Mouse (Mus musculus): ENCODE measurements around the gene Ampd1. TPM values are rescaled to one million over a fixed set of nuclear protein-coding genes. Genes with fewer than 3 reads are reported as not detected.
"Not testable (repeated sequence)": the region's sequence is repeated elsewhere in the genome, so short reads cannot be mapped to it uniquely, and the experiment has no call there.

Ampd1 gene
- polyA plus RNA-seq, 1 experiment from 2014 or later = not detected

- no peak overlapping the region for H3K27ac ChIP-seq (ENCODE audit: low read depth, low read length)
- H3K36me3 ChIP-seq (ENCODE audit: control insufficient read depth, insufficient read depth, low read length) = no peaks in the 10 kb centered on the region
- no peaks in the 10 kb centered on the region for H3K27me3 ChIP-seq (replicated peaks; ENCODE audit: control insufficient read depth, insufficient read depth, low read length)
- 66% methylated on average over 5 of the region's 5 CpGs for WGBS
- no peak overlapping the region for H3K4me3 ChIP-seq (ENCODE audit: low read length)
- no peaks in the 10 kb centered on the region for H3K9me3 ChIP-seq (ENCODE audit: control insufficient read depth, low read length)
- no peak overlapping the region for H3K9ac ChIP-seq (ENCODE audit: low read depth, low read length)
- no peak for ATAC-seq
- no peak overlapping the region for H3K4me2 ChIP-seq (ENCODE audit: low read length)
- H3K4me1 ChIP-seq (ENCODE audit: control insufficient read depth, insufficient read depth, low read depth, low read length) = no peaks in the 10 kb centered on the region
Measured at GRCm38 (mm10) chr3:103127721-103128120, 53.9 kb downstream of the Ampd1 start.

- H3K9me3 ChIP-seq (ENCODE audit: control insufficient read depth, low read length) = no peaks in the 10 kb centered on the region
- WGBS = 41% methylated on average over 4 of the region's 4 CpGs
- no peak overlapping the region for H3K4me2 ChIP-seq (ENCODE audit: low read length)
- H3K27ac ChIP-seq (ENCODE audit: low read depth, low read length) = no peak overlapping the region
- ATAC-seq = no peak
- no peaks in the 10 kb centered on the region for H3K4me1 ChIP-seq (ENCODE audit: control insufficient read depth, insufficient read depth, low read depth, low read length)
- H3K9ac ChIP-seq (ENCODE audit: low read depth, low read length) = no peak overlapping the region
- no peaks in the 10 kb centered on the region for H3K36me3 ChIP-seq (ENCODE audit: control insufficient read depth, insufficient read depth, low read length)
- H3K27me3 ChIP-seq (replicated peaks; ENCODE audit: control insufficient read depth, insufficient read depth, low read length) = no peaks in the 10 kb centered on the region
- H3K4me3 ChIP-seq (ENCODE audit: low read length) = no peak overlapping the region
Measured at GRCm38 (mm10) chr3:103128251-103128650, 54.4 kb downstream of the Ampd1 start.

- H3K27ac ChIP-seq (ENCODE audit: low read depth, low read length) = no peak overlapping the region
- 85% methylated on average over 8 of the region's 8 CpGs for WGBS
Measured at GRCm38 (mm10) chr3:103129367-103130159, 55.7 kb downstream of the Ampd1 start.

GRCm38 (mm10) chr3:103130236-103130751 is 56.5 kb downstream of the Ampd1 start:
- Histone ChIP-seq H3K27me3 (replicated peaks; ENCODE audit: control insufficient read depth, insufficient read depth, low read length) (no peaks in the 10 kb centered on the region), H3K4me1 (ENCODE audit: control insufficient read depth, insufficient read depth, low read depth, low read length) (no peaks in the 10 kb centered on the region), H3K9me3 (ENCODE audit: control insufficient read depth, low read length) (no peaks in the 10 kb centered on the region), H3K4me3 (ENCODE audit: low read length) (no peak overlapping the region), H3K4me2 (ENCODE audit: low read length) (no peak overlapping the region; the same call in 1 of the 2 replicates), H3K27ac (ENCODE audit: low read depth, low read length) (0 out of 2 replicates have a peak overlapping the region, but pooled peaks have one; percentile 6), H3K9ac (ENCODE audit: low read depth, low read length) (no peak overlapping the region), H3K36me3 (ENCODE audit: control insufficient read depth, insufficient read depth, low read length) (no peaks in the 10 kb centered on the region)
- peak; percentile 81; the same call in 1 of the 2 replicates for ATAC-seq
- 46% methylated on average over 6 of the region's 6 CpGs for WGBS

More at GRCm38 (mm10) chr3:103129367-103130159, 55.7 kb downstream of the Ampd1 start:
- H3K27me3 ChIP-seq (replicated peaks; ENCODE audit: control insufficient read depth, insufficient read depth, low read length) = no peaks in the 10 kb centered on the region
- H3K4me3 ChIP-seq (ENCODE audit: low read length) = no peak overlapping the region
- no peak overlapping the region for H3K9ac ChIP-seq (ENCODE audit: low read depth, low read length)
- ATAC-seq = no peak
- H3K9me3 ChIP-seq (ENCODE audit: control insufficient read depth, low read length) = no peaks in the 10 kb centered on the region
- H3K36me3 ChIP-seq (ENCODE audit: control insufficient read depth, insufficient read depth, low read length) = no peaks in the 10 kb centered on the region
- H3K4me1 ChIP-seq (ENCODE audit: control insufficient read depth, insufficient read depth, low read depth, low read length) = no peaks in the 10 kb centered on the region
- no peak overlapping the region for H3K4me2 ChIP-seq (ENCODE audit: low read length)

GRCm38 (mm10) chr3:103133098-103133497 is 59.3 kb downstream of the Ampd1 start:
- Histone ChIP-seq H3K4me1 (ENCODE audit: control insufficient read depth, insufficient read depth, low read depth, low read length) (no peaks in the 10 kb centered on the region), H3K27me3 (replicated peaks; ENCODE audit: control insufficient read depth, insufficient read depth, low read length) (no peaks in the 10 kb centered on the region), H3K36me3 (ENCODE audit: control insufficient read depth, insufficient read depth, low read length) (no peaks in the 10 kb centered on the region), H3K9ac (ENCODE audit: low read depth, low read length) (no peak overlapping the region), H3K4me2 (ENCODE audit: low read length) (no peak overlapping the region), H3K27ac (ENCODE audit: low read depth, low read length) (no peak overlapping the region), H3K9me3 (ENCODE audit: control insufficient read depth, low read length) (no peaks in the 10 kb centered on the region), H3K4me3 (ENCODE audit: low read length) (no peak overlapping the region)
- ATAC-seq = no peak
- WGBS = 92% methylated on average over 10 of the region's 10 CpGs

- no peak for ATAC-seq
- Histone ChIP-seq H3K9ac (ENCODE audit: low read depth, low read length) (no peak overlapping the region), H3K27ac (ENCODE audit: low read depth, low read length) (no peak overlapping the region), H3K4me3 (ENCODE audit: low read length) (no peak overlapping the region), H3K27me3 (replicated peaks; ENCODE audit: control insufficient read depth, insufficient read depth, low read length) (no peaks in the 10 kb centered on the region), H3K36me3 (ENCODE audit: control insufficient read depth, insufficient read depth, low read length) (no peaks in the 10 kb centered on the region), H3K4me2 (ENCODE audit: low read length) (no peak overlapping the region), H3K4me1 (ENCODE audit: control insufficient read depth, insufficient read depth, low read depth, low read length) (no peaks in the 10 kb centered on the region), H3K9me3 (ENCODE audit: control insufficient read depth, low read length) (no peaks in the 10 kb centered on the region)
- WGBS = 79% methylated on average over 4 of the region's 4 CpGs
Measured at GRCm38 (mm10) chr3:103136414-103137077, 62.7 kb downstream of the Ampd1 start.

- Histone ChIP-seq H3K9ac (ENCODE audit: low read depth, low read length) (no peak overlapping the region), H3K4me3 (ENCODE audit: low read length) (no peak overlapping the region), H3K4me1 (ENCODE audit: control insufficient read depth, insufficient read depth, low read depth, low read length) (no peaks in the 10 kb centered on the region), H3K36me3 (ENCODE audit: control insufficient read depth, insufficient read depth, low read length) (no peaks in the 10 kb centered on the region), H3K27ac (ENCODE audit: low read depth, low read length) (no peak overlapping the region), H3K9me3 (ENCODE audit: control insufficient read depth, low read length) (no peaks in the 10 kb centered on the region), H3K4me2 (ENCODE audit: low read length) (no peak overlapping the region), H3K27me3 (replicated peaks; ENCODE audit: control insufficient read depth, insufficient read depth, low read length) (no peaks in the 10 kb centered on the region)
- no peak for ATAC-seq
- WGBS = 76% methylated on average over 8 of the region's 8 CpGs
Measured at GRCm38 (mm10) chr3:103139047-103139446, 65.2 kb downstream of the Ampd1 start.

- H3K27me3 ChIP-seq (replicated peaks; ENCODE audit: control insufficient read depth, insufficient read depth, low read length); H3K27ac ChIP-seq (ENCODE audit: low read depth, low read length); ATAC-seq; H3K4me2 ChIP-seq (ENCODE audit: low read length); H3K9ac ChIP-seq (ENCODE audit: low read depth, low read length); H3K9me3 ChIP-seq (ENCODE audit: control insufficient read depth, low read length); H3K4me3 ChIP-seq (ENCODE audit: low read length); H3K36me3 ChIP-seq (ENCODE audit: control insufficient read depth, insufficient read depth, low read length); H3K4me1 ChIP-seq (ENCODE audit: control insufficient read depth, insufficient read depth, low read depth, low read length): not testable (repeated sequence)
- WGBS = 77% methylated on average over 11 of the region's 11 CpGs
Measured at GRCm38 (mm10) chr3:103140095-103140838, 66.5 kb downstream of the Ampd1 start.

- no peaks in the 10 kb centered on the region for H3K27me3 ChIP-seq (replicated peaks; ENCODE audit: control insufficient read depth, insufficient read depth, low read length)
- no peak overlapping the region for H3K4me2 ChIP-seq (ENCODE audit: low read length)
- no peaks in the 10 kb centered on the region for H3K36me3 ChIP-seq (ENCODE audit: control insufficient read depth, insufficient read depth, low read length)
- no peak overlapping the region for H3K4me3 ChIP-seq (ENCODE audit: low read length)
- no peak overlapping the region for H3K9ac ChIP-seq (ENCODE audit: low read depth, low read length)
- no peaks in the 10 kb centered on the region for H3K9me3 ChIP-seq (ENCODE audit: control insufficient read depth, low read length)
- ATAC-seq = no peak
- H3K4me1 ChIP-seq (ENCODE audit: control insufficient read depth, insufficient read depth, low read depth, low read length) = no peaks in the 10 kb centered on the region
- 85% methylated on average over 11 of the region's 11 CpGs for WGBS
- no peak overlapping the region for H3K27ac ChIP-seq (ENCODE audit: low read depth, low read length)
Measured at GRCm38 (mm10) chr3:103141287-103141686, 67.5 kb downstream of the Ampd1 start.

Data from hindbrain, embryonic 16.5 days (tissue).